Mouse (Mus musculus) urinary bladder, adult 2 months (tissue): ENCODE results near the gene Ptpn11. TPM values are rescaled to one million over a fixed set of nuclear protein-coding genes. Genes with fewer than 3 reads are reported as not detected.
"Not testable (repeated sequence)": the region's sequence is repeated elsewhere in the genome, so short reads cannot be mapped to it uniquely, and the experiment has no call there.

Source experiments
- DNase-seq: peaks from one replicate; pipeline ENCODE4 v3.0.0; 2022; ENCODE audit warnings: low spot score
- polyA plus RNA-seq: library from polyadenylated mRNA; depleted of rRNA; stranded (reverse); fragments of >200 nt; gene quantifications from 2 replicates; pipeline ENCODE4 v1.2.3, GENCODE M21; 2012; rRNA removed

Ptpn11 gene
- 40.0 and 56.5 TPM in 2 replicates for polyA plus RNA-seq

DNA sequence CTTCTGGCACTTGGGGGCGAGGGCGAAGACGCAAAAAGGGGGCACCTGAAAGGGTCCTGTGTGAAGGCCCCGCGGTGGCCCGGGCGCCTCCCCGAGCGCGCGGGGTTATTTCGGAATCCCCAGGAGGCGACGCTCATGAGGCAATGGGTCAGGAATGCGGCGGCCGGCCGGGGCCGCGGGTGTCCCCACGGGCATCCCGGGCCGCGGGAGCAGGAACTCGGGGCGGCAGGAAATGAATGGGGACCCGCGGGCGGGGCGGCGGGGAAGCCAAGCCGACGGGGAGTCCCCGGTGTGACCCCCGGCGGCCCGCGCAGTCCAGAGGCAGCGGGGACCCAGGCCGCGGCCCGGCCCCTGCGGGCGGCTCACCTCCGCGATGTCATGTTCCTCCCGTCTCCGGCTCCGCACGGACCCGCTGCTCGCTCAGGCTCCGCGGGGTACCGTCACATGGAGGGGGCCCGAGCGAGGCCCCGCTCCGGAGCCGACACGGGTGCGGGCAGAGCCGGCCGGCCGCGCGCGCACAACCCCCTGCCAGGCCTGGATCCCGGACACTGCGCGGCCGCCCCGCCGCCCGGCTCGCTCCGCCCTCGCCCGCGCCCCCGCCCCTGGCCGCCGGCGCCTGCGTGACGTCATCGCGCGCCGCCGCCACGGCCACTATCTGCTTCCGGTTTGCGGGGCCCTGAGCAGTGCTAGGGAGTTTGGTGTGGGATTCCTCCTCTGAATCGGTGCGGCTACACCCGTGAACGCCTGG is at the start of gene Ptpn11:
Gene Ptpn11, minus strand, starts transcription at position 562 of the 748 bp plus-strand sequence.
- DNase-seq: peak; percentile 79

GRCm38 (mm10) chr5:121239846-121240245 is 48.6 kb upstream of the Ptpn11 start:
- no peak for DNase-seq

DNA sequence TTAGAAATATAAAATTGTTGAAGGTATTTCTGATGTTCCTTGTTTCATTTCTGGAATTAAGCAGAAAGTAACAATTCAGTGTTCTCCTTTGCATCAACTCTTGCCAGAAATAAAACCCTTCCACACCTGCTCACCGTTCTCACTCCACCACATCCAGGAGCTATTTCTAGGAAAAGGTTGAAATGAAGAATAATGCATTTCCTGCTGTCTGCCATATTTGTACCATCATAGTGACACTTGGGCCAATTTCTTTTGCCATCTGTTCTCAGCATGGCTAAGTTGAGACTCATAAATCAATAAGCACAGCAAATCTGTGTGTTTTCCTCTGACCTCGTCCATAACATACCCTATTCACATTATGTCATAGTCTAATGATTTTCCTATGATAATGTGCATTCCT is 47.0 kb upstream of the Ptpn11 start:
- DNase-seq: no peak

GRCm38 (mm10) chr5:121236171-121236570 is 45.0 kb upstream of the Ptpn11 start:
- no peak for DNase-seq

DNA sequence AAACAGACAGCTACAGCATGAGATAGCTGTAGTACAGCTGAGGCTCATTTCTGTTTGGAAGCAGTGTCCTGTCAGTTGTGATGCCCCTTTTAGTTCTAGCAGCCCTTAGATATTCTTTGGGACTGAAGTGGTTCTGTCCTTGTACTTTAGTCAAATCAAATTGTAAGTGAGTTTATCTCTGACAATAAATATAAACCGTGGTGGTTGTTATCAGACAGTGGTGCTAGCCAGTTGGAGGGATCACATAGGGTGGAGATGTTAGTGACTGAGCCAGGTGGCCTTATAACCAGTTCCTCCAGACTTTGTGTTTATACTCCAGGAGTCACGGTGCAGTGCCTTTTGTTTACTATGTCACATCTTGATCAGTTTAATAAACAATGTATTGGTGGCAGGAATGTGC is 42.5 kb upstream of the Ptpn11 start:
- no peak for DNase-seq

- no peak for DNase-seq
Observed at GRCm38 (mm10) chr5:121232789-121233188, 41.6 kb upstream of the Ptpn11 start.

GRCm38 (mm10) chr5:121230811-121231210 is 39.6 kb upstream of the Ptpn11 start:
- no peak for DNase-seq

- no peak for DNase-seq
Observed at GRCm38 (mm10) chr5:121229182-121229581, 38.0 kb upstream of the Ptpn11 start.

DNA sequence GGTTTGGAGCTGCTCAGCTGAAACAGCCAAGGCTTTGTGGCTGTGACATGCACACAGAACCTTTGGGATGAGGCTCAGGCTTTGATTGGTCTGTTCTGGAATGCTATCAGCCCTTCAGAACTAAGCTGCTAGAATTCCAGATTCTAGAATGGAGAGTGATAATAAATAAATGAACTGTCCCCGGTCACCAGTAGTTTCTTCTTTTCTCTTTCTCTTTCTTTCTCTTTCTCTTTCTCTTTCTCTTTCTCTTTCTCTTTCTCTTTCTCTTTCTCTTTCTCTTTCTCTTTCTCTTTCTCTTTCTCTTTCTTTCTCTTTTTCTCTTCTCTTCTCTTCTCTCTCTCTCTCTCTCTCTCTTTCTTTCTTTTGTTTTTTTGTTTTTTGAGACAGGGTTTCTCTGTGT is 36.1 kb upstream of the Ptpn11 start:
- not testable (repeated sequence) for DNase-seq

GRCm38 (mm10) chr5:121226845-121227244 is 35.6 kb upstream of the Ptpn11 start:
- DNase-seq: no peak

DNA sequence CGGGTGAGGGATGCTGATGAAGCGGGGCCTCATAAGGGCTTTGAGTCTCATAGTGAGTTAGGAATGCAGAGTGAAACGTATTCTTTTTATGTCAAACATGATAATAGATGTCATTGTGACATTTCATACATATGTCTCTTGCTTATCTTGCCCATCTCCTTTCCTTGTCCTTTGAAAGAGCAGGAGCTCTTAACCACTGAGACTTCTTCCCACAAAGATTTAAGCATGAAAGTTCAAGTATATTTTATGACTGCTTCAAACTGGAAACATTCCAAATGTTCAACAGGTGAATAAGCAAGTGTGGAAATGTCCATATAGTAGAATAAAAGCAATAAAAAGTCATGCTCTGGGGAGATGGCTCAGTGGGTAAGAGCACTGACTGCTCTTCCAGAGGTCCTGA is 35.2 kb upstream of the Ptpn11 start:
- no peak for DNase-seq

- no peak for DNase-seq
Observed at GRCm38 (mm10) chr5:121225854-121226253, 34.7 kb upstream of the Ptpn11 start.

- no peak for DNase-seq
Observed at GRCm38 (mm10) chr5:121224856-121225255, 33.7 kb upstream of the Ptpn11 start.

DNA sequence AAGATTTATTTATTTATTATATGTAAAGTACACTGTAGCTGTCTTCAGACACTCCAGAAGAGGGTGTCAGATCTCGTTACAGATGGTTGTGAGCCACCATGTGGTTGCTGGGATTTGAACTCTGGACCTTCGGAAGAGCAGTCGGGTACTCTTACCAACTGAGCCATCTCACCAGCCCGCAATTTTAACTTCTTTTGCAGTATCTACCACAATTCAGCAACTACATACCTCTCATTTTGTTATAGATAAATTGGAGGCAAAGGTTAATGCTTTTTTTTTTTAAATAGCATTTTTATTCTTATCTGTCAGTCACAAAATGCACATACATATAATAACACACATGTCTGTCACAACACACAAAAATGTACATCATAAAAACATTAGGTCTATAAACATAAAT is 32.8 kb upstream of the Ptpn11 start:
- not testable (repeated sequence) for DNase-seq

DNA sequence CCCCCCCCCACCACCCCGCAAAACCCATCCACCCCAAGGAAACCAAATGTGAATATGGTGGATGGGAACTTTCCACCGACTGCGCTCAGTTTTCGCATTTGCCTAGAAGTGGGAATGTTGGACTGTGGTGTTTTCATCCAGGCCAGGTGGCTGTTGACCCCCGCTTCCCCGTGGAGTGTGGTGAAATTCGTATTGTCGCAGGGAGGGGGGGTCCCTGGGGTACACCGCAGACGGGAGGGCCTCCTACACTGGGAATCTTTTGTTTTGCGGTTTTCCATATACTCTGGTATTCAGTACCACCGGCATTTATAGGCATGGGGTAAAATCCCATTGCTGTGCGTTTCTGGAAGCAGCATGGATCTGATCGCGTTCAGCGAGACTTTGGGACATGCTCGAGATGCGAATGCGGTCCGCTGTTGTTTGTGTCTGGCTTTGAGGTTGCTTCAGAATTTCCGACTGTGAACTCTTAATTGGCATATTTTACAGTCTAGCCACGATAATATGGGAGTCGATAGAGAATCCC is 30.2 kb upstream of the Ptpn11 start:
- DNase-seq: no peak

DNA sequence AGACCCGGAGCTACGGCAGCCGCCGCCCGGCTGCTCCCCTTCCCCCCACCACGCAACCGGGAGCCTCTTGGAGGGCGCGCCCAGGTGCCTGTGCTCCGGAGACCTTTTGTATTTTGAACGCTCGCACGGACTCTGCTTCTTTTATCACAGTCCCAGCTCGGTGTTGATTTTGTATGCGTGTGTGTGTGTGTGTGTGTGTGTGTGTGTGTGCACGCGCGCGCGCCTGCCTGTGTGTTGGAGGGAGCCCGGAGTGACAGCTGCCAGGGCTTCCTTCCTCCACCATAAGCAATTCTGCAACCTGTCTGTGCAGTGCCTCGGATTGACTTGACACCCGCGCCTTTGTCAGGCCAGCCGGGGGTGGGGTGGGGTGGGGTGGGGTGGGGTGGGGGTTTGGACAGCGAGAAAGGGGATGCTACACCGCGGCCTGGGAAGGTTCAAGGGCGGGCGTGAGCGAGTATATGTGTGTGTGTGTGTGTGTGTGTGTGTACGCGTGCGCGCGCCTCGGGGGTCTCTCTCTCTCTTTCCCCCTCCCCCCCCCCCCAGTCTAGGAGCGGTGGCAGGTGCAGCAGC is 29.6 kb upstream of the Ptpn11 start:
- DNase-seq: no peak

GRCm38 (mm10) chr5:121219980-121220731 is 29.0 kb upstream of the Ptpn11 start, which contains the start of gene Hectd4:
TSS of gene Hectd4 (plus strand) at chr5:121220219.
- DNase-seq: peak; percentile 94

DNA sequence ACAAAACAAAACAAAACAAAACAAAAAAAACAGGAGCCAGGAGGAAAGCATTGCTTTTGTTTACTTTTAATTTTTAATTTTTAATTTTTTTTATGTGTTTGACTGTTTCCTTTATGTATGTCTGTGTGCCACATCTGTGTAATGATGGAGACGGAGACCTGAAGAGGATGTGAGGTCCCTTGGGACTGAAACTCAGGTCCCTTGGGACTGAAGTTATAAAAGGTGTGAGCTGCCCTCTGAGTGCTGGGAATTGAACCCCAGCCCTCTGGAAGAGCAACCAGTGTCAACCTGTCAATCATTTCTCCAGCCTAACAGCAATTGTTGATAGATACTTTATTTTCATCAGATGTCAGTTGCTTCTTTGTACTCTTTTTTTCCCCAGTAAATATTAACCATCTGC is 28.0 kb upstream of the Ptpn11 start:
- no peak for DNase-seq

GRCm38 (mm10) chr5:121217313-121217634 is 26.1 kb upstream of the Ptpn11 start:
- no peak for DNase-seq

- not testable (repeated sequence) for DNase-seq
Observed at GRCm38 (mm10) chr5:121216584-121217312, 25.6 kb upstream of the Ptpn11 start.

DNA sequence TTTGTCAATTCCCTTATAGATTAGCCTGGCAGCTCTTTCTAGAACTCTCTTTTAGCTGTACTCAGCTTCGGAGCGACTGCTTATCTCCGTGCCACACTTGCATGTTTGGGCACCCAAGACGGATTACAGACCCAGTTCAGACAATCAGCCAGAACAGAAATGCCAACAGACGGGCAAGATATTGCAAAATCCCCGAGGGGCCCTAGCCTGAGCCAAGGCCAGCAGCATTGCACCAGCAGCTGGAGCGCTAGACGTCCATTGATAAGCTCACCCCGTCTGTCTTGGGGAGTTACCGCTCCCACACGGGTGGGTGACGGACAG is 24.9 kb upstream of the Ptpn11 start:
- DNase-seq: no peak
